Mouse (Mus musculus): ENCODE measurements around the gene Gabrr3.

Gene Gabrr3

GRCm38 (mm10) chr16:59407032-59407431 lies at the start of gene Gabrr3:
Gabrr3 (plus strand) TSS chr16:59407332.
- no peak for DNase-seq

GRCm38 (mm10) chr16:59363893-59364292 lies 43.2 kb upstream of the Gabrr3 start, which contains the start of gene Olfr209:
Olfr209 (minus strand) TSS chr16:59363993.
- no peak for DNase-seq

GRCm38 (mm10) chr16:59393300-59393699 lies 13.8 kb upstream of the Gabrr3 start:
- DNase-seq, result no peak

- DNase-seq, result peak; percentile 11
These were observed 6.0 kb upstream of the Gabrr3 start for GRCm38 (mm10) chr16:59401102-59401501.

- DNase-seq, result no peak
These were observed 5.1 kb upstream of the Gabrr3 start for GRCm38 (mm10) chr16:59401985-59402384.

GRCm38 (mm10) chr16:59403684-59404083 lies 3.4 kb upstream of the Gabrr3 start:
- DNase-seq, result no peak

GRCm38 (mm10) chr16:59404798-59405197 lies 2.3 kb upstream of the Gabrr3 start:
- no peak for DNase-seq

- no peak for DNase-seq
These were observed 2.2 kb downstream of the Gabrr3 start for GRCm38 (mm10) chr16:59409341-59409748.

GRCm38 (mm10) chr16:59409800-59410199 lies 2.7 kb downstream of the Gabrr3 start:
- no peak for DNase-seq

- DNase-seq, result no peak
These were observed 6.3 kb downstream of the Gabrr3 start for GRCm38 (mm10) chr16:59413475-59413874.

- DNase-seq, result no peak
These were observed 13.2 kb downstream of the Gabrr3 start for GRCm38 (mm10) chr16:59420237-59420866.

- peak; percentile 76 for DNase-seq
These were observed 13.7 kb downstream of the Gabrr3 start for GRCm38 (mm10) chr16:59420867-59421251.

GRCm38 (mm10) chr16:59421571-59422345 lies 14.6 kb downstream of the Gabrr3 start:
- DNase-seq, result no peak

- no peak for DNase-seq
These were observed 20.8 kb downstream of the Gabrr3 start for GRCm38 (mm10) chr16:59427960-59428359.

- DNase-seq, result no peak
These were observed 26.0 kb downstream of the Gabrr3 start for GRCm38 (mm10) chr16:59433181-59433580.

GRCm38 (mm10) chr16:59444880-59445559 lies 37.9 kb downstream of the Gabrr3 start:
- DNase-seq, result no peak

- no peak for DNase-seq
These were observed 41.0 kb downstream of the Gabrr3 start for GRCm38 (mm10) chr16:59448181-59448580.

- DNase-seq, result no peak
These were observed 42.0 kb downstream of the Gabrr3 start for GRCm38 (mm10) chr16:59449092-59449491.

GRCm38 (mm10) chr16:59451813-59452212 lies 44.7 kb downstream of the Gabrr3 start:
- no peak for DNase-seq

- DNase-seq, result peak; percentile 30
These were observed 52.2 kb downstream of the Gabrr3 start for GRCm38 (mm10) chr16:59459259-59459861.

- DNase-seq, result no peak
These were observed 56.4 kb downstream of the Gabrr3 start for GRCm38 (mm10) chr16:59463567-59463966.

- no peak for DNase-seq
These were observed 56.8 kb downstream of the Gabrr3 start for GRCm38 (mm10) chr16:59463973-59464372.

GRCm38 (mm10) chr16:59469846-59470245 lies 62.7 kb downstream of the Gabrr3 start:
- no peak for DNase-seq
